Mouse (Mus musculus) intestine, embryonic 16.5 days (tissue): ENCODE results near the gene Mki67. TPM values are rescaled to one million over a fixed set of nuclear protein-coding genes. Genes with fewer than 3 reads are reported as not detected.

ENCODE experiments used
- ATAC-seq: fragments of 200-750 bp; cut with Nextera tagmentation; 2 replicates; pipeline ENCODE4 v1.8.0; 2017; ENCODE audit warnings: moderate TSS enrichment, moderate library complexity
- H3K27ac ChIP-seq: fragments of 300-500 bp; sonication (generic); 2 replicates; pipeline ENCODE4 v1.5.1; 2014; ENCODE audit warnings: mild to moderate bottlenecking, low read length
- H3K27me3 ChIP-seq: fragments of 300-500 bp; sonication (generic); replicated peaks from 2 replicates; pipeline ENCODE4 v1.6.1; 2014; ENCODE audit warnings: low read length, control low read depth, mixed read lengths; ENCODE audit not compliant: control insufficient read depth, insufficient read depth
- H3K36me3 ChIP-seq: fragments of 300-500 bp; sonication (generic); 2 replicates; pipeline ENCODE4 v1.6.1; 2014; ENCODE audit warnings: low read length, control low read depth; ENCODE audit not compliant: control insufficient read depth, insufficient read depth
- H3K4me1 ChIP-seq: fragments of 300-500 bp; sonication (generic); 2 replicates; pipeline ENCODE4 v1.6.1; 2014; ENCODE audit warnings: low read length, control low read depth, mixed read lengths; ENCODE audit not compliant: control insufficient read depth, insufficient read depth
- H3K4me2 ChIP-seq: fragments of 300-500 bp; sonication (generic); 2 replicates; pipeline ENCODE4 v1.6.1; 2014; ENCODE audit warnings: low read depth, low read length, control low read depth
- H3K4me3 ChIP-seq: fragments of 300-500 bp; sonication (generic); 2 replicates; pipeline ENCODE4 v1.5.1; 2014; ENCODE audit warnings: mild to moderate bottlenecking, low read length
- H3K9ac ChIP-seq: fragments of 300-500 bp; sonication (generic); 2 replicates; pipeline ENCODE4 v1.6.1; 2014; ENCODE audit warnings: low read depth, low read length
- H3K9me3 ChIP-seq: fragments of 300-500 bp; sonication (generic); 2 replicates; pipeline ENCODE4 v1.6.1; 2016; ENCODE audit warnings: low read length, control low read depth; ENCODE audit not compliant: control insufficient read depth
- WGBS: fragments of 180-500 bp; shearing (Covaris S2); extraction: QIAGEN DNeasy Blood & Tissue Kit; methylation state at CpG from one replicate; pipeline ENCODE4 v1.1.7; 2014; 5-methylcytosine and 5-hydroxymethylcytosine counted together
- polyA plus RNA-seq: library from polyadenylated mRNA; unstranded; fragments of >200 nt; fragmentation: Nextera tagmentation; extraction: Ambion mirVana; gene quantifications from 2 replicates; pipeline ENCODE4 v1.2.1, GENCODE M21; 2015

Mki67 gene
- polyA plus RNA-seq, 1 experiment from 2014 or later: 23.2 TPM

DNA sequence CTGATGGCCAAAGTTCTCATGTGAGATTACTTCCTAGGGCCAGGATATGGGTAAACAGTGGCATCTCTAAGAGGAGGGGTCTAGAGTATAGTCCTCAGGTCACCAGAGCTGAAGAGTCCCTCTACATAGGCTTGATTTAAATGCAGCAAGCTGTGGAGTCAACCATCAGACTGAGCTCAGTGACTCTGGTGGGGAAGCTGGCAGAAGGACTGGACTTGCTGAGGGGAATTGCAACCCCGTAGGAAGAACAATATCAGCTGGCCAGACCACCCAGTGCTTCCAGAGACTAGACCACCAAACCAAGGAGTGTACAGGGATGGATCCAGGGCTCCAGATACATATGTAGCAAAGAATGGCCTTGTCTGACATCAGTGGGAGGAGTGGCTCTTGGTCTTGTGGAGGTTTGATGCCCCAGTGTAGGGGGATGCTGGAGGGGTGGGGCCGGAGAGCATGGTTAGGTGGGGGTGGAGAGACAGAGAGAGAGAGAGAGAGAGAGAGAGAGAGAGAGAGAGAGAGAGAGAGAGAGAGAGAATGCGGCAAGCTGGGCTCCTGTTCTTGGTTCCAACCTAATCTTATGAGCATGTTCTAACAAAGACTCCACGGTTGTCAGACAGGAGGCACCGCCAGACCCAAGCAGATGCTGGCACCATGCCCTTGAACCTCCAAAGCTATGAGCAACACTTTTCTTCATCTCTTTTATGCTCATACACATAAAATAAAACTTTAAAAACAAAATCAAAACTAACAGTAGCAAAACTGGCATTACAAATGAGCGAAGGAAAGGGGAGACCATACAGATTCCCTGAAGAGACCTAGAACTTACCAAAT is 6.1 kb upstream of the Mki67 start:
- WGBS: 82% methylated on average over 6 of the region's 6 CpGs
- Histone ChIP-seq H3K27me3 (no peaks in the 10 kb centered on the region), H3K4me1 (peaks cover 12% of the 10 kb centered on the region), H3K27ac (no peak overlapping the region), H3K9ac (no peak overlapping the region), H3K9me3 (no peaks in the 10 kb centered on the region), H3K4me3 (no peak overlapping the region), H3K4me2 (no peak overlapping the region), H3K36me3 (no peaks in the 10 kb centered on the region)
- ATAC-seq: no peak

DNA sequence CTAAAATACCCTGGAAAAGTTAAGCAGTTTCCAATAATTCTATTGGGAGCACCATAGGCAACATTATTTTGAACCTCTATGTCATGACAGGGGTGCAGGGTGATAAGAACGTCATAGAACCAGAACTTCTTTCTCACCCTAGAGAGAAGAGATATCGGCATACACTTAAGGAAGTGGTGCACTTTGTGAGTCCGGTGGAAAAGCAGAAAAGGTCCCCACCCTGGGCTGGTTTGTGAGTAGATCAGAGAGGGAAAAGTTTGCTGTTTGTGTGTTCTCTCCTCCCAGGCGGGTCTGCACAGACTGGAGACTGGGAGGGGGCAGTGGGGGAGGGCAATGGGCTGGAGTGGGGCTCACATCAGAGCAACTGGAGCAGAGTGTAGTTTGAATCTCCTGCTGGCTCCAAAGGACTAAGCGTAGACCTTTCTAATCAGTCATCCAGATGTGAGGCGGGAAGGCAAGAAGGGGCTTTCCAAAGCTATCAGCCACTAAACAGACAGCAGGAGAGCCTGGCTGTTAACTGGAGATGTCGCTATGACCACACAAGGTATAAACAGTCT is 5.4 kb upstream of the Mki67 start:
- H3K9me3 ChIP-seq: no peaks in the 10 kb centered on the region
- WGBS: 64% methylated on average over 7 of the region's 7 CpGs
- H3K4me3 ChIP-seq: no peak overlapping the region
- H3K9ac ChIP-seq: no peak overlapping the region
- H3K27ac ChIP-seq: no peak overlapping the region
- H3K27me3 ChIP-seq: no peaks in the 10 kb centered on the region
- peak; percentile 65 for ATAC-seq
- peaks cover 17% of the 10 kb centered on the region for H3K4me1 ChIP-seq
- H3K36me3 ChIP-seq: no peaks in the 10 kb centered on the region
- no peak overlapping the region for H3K4me2 ChIP-seq

DNA sequence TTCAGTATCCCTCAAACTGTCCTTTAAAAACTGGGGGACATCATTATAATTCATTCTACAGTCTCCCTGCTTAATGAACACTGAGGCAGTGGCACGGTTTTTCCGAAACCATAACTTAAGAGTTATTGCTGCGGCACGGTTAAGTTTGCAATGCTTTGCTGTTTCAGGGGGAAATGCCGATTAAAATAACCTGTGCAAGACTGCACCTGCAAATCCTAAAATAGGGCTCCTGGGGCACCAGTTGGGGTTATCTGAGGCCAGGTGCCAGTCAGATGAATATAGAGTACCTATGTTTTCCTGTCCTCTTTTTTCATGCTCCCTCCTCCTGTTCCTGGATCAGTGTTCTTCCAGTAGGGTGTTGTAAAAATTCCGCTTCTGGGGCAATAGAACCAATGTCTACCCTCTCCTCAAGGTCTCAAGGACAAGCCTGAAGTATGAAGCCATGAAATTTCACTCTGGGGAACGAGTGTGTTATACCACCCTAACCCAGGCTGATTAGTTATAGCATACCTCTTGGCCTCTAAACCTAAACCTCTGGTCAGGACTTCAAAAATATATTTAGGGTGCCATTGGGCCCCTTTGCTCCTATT is 902 bp upstream of the Mki67 start:
- Histone ChIP-seq H3K9ac (peak overlapping the region; percentile 63), H3K36me3 (no peaks in the 10 kb centered on the region), H3K4me2 (peak overlapping the region; percentile 54), H3K27ac (no peak overlapping the region), H3K4me3 (peak overlapping the region; percentile 94), H3K4me1 (peaks cover 20% of the 10 kb centered on the region), H3K9me3 (no peaks in the 10 kb centered on the region), H3K27me3 (no peaks in the 10 kb centered on the region)
- WGBS: 45% methylated on average over 7 of the region's 7 CpGs
- ATAC-seq: no peak

DNA sequence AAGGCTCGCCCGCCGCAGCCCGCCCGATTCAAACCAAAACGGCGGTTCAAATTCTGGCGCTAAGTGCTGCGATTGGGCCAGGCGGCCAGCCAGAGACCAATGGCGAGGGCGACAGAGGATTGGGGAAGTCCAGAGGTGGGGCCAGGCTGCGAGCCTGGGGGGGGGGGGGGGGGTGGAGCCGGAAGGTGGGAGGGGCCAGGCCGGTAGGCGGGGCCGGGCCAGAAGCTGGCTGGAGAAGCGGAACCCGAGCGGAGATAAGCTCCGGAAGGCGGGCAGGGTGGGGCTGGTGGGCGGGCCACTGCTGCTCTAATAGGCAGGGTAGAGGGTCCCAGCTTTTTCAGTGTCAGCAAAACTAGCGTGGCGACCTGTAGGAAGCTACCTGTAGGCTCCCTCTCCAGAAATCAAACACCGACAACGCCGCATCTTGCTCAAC is 300 bp upstream of the Mki67 start:
- H3K9ac ChIP-seq: peak overlapping the region; percentile 94
- H3K27me3 ChIP-seq: no peaks in the 10 kb centered on the region
- H3K9me3 ChIP-seq: no peaks in the 10 kb centered on the region
- no peaks in the 10 kb centered on the region for H3K36me3 ChIP-seq
- H3K4me2 ChIP-seq: peak overlapping the region; percentile 72
- peak overlapping the region; percentile 94 for H3K4me3 ChIP-seq
- ATAC-seq: peak; percentile 98
- peaks cover 20% of the 10 kb centered on the region for H3K4me1 ChIP-seq
- WGBS: under 1% methylated on average over 23 of the region's 28 CpGs
- H3K27ac ChIP-seq: no peak overlapping the region

DNA sequence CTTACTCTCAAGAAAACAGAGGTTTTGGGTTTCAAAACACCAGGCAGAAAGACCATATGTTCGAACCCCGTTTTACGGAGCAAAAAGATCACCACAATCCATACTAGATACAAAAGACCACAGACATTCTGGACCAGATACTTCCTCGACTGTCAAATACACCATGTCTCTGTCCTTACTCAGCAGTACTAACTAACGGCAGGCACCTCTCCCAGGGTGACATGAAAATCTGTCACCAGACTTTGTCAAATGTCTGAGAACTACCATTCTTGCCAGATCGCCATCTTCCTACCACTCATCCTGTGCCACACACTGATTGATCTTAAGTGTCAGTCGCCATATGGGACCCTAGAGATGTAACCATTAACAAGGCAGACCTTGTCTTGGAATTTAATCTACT is 995 bp downstream of the Mki67 start:
- no peak for ATAC-seq
- Histone ChIP-seq H3K27ac (peak overlapping the region; percentile 68), H3K4me2 (peak overlapping the region; percentile 72), H3K4me3 (peak overlapping the region; percentile 94), H3K9ac (peak overlapping the region; percentile 94), H3K27me3 (no peaks in the 10 kb centered on the region), H3K36me3 (no peaks in the 10 kb centered on the region), H3K9me3 (no peaks in the 10 kb centered on the region), H3K4me1 (peaks cover 20% of the 10 kb centered on the region)
- 3% methylated on average over 7 of the region's 7 CpGs for WGBS

DNA sequence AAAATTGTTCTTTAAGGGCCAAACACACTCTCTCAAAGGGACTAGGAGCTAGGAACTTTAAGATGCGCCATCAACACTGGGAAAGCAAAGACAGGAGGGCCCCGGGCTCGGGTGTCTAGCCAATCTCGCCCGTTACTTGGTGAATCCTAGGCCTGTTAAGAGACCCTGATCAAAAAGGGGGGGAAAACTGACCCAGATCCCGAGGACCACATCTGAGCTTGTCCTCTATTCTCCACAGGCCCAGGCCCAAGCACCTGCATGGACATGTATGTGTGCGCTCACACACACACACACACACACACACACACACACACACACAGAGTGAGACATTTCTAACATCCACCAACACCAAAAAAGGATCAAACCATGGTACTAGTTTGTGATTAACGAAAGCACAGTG is 2.8 kb downstream of the Mki67 start:
- peaks cover 20% of the 10 kb centered on the region for H3K4me1 ChIP-seq
- H3K9me3 ChIP-seq: no peaks in the 10 kb centered on the region
- H3K4me3 ChIP-seq: peak overlapping the region; percentile 27
- H3K36me3 ChIP-seq: 0 out of 2 replicates have a peak, but pooled peaks cover 2% of the 10 kb centered on the region
- H3K4me2 ChIP-seq: peak overlapping the region; percentile 39
- no peak for ATAC-seq
- 84% methylated on average over 8 of the region's 8 CpGs for WGBS
- H3K9ac ChIP-seq: peak overlapping the region; percentile 43; the same call in 1 of the 2 replicates
- H3K27me3 ChIP-seq: no peaks in the 10 kb centered on the region
- H3K27ac ChIP-seq: no peak overlapping the region

DNA sequence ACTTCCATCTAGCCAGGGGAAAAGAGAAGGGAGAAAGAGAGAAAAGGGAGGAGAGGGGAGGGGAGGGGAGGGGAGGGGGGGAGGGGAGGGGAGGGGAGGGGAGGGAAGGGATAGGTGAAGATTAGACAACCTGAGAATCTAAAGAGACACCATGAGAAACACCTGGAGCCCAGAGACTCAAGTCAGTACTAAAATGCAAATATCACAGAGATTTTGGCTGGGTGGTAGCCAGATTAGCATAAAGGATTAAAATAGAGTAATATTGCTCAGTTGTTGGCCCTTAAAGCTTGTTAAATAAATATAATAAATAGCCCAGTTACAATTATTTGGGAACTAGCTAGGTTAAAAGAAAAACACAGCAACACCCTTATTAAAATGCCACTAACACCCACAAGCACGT is 3.6 kb downstream of the Mki67 start:
- Histone ChIP-seq H3K4me1 (peaks cover 20% of the 10 kb centered on the region), H3K9ac (no peak overlapping the region), H3K4me3 (peak overlapping the region; percentile 18; the same call in 1 of the 2 replicates), H3K9me3 (no peaks in the 10 kb centered on the region), H3K36me3 (0 out of 2 replicates have a peak, but pooled peaks cover 8% of the 10 kb centered on the region), H3K4me2 (no peak overlapping the region; the same call in 1 of the 2 replicates), H3K27ac (no peak overlapping the region), H3K27me3 (no peaks in the 10 kb centered on the region)
- whole genome bisulfite sequencing: 86% methylated on average over 1 of the region's 1 CpGs
- ATAC-seq: no peak

DNA sequence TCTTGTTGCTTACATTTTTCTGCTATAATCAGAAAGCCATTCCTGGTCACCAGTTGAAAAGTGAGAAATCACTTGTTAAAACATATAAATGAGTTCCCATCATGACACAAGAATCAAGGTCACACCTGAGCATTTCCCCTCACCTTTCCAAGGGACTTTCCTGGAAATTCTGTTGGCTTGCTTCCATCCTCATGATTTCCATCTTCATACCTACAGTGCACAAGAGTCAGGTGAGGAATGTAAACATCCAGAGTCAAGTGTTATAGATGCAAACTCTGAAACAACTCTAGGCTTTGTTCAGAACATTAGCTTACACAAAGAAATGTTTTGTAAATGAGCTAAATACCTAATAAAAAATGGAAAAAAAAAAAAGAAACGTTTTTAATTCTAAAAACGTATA is 5.5 kb downstream of the Mki67 start:
- H3K9ac ChIP-seq: no peak overlapping the region
- no peaks in the 10 kb centered on the region for H3K27me3 ChIP-seq
- H3K4me2 ChIP-seq: no peak overlapping the region
- peaks cover 15% of the 10 kb centered on the region; the same call in 1 of the 2 replicates for H3K4me1 ChIP-seq
- no peak for ATAC-seq
- 0 out of 2 replicates have a peak, but pooled peaks cover 11% of the 10 kb centered on the region for H3K36me3 ChIP-seq
- WGBS: 81% methylated on average over 2 of the region's 2 CpGs
- H3K4me3 ChIP-seq: no peak overlapping the region
- H3K27ac ChIP-seq: no peak overlapping the region
- no peaks in the 10 kb centered on the region for H3K9me3 ChIP-seq

DNA sequence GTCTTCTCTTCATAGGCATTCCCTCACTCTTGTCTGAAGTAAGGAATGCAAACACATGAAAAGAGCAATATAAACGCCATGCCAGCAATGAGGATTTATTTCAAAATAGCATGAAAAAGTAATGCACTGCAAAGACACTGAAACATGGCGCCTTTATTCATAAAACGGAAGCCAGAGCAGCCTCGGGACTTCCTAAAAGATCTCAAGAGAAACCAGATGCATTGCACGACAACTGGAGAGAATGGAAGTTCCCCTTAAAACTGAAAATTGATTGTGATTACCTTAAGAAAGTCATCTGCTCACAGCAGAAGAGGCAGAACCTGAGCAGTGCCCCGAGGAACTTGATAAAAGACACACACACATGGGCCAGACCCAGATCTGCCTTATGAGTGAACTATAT is 10.4 kb downstream of the Mki67 start:
- Histone ChIP-seq H3K36me3 (peaks cover 26% of the 10 kb centered on the region; the same call in 1 of the 2 replicates), H3K9ac (no peak overlapping the region), H3K27me3 (no peaks in the 10 kb centered on the region), H3K4me2 (no peak overlapping the region), H3K4me1 (no peaks in the 10 kb centered on the region), H3K4me3 (no peak overlapping the region), H3K27ac (no peak overlapping the region), H3K9me3 (no peaks in the 10 kb centered on the region)
- WGBS: 72% methylated on average over 6 of the region's 6 CpGs
- ATAC-seq: no peak
